Mouse (Mus musculus) C2C12 (cell line): ENCODE data around the gene Sdr9c7.

Experiments
- CEBPB ChIP-seq: IDR thresholded peaks from one replicate; pipeline ENCODE4 v1.6.1; 2011; ENCODE audit warnings: low read depth, mild to moderate bottlenecking, control low read depth, moderate library complexity
- CTCF ChIP-seq: IDR thresholded peaks from one replicate; pipeline ENCODE4 v1.5.1; 2011; ENCODE audit not compliant: control insufficient read depth, insufficient read depth, insufficient read length
- MAX ChIP-seq: IDR thresholded peaks from one replicate; pipeline ENCODE4 v1.6.1; 2011; ENCODE audit warnings: mild to moderate bottlenecking, control low read depth
- USF1 ChIP-seq: IDR thresholded peaks from one replicate; pipeline ENCODE4 v1.6.1; 2011; ENCODE audit warnings: low read depth, mild to moderate bottlenecking, control low read depth, moderate library complexity

GRCm38 (mm10) chr10:127879155-127879688 lies 19.1 kb upstream of the Sdr9c7 start:
- TF ChIP-seq CTCF (no peak), CEBPB (no peak), MAX (no peak), USF1 (no peak)
